ENCODE assay signal across 19 mouse cellular contexts in the genomic region with DNA sequence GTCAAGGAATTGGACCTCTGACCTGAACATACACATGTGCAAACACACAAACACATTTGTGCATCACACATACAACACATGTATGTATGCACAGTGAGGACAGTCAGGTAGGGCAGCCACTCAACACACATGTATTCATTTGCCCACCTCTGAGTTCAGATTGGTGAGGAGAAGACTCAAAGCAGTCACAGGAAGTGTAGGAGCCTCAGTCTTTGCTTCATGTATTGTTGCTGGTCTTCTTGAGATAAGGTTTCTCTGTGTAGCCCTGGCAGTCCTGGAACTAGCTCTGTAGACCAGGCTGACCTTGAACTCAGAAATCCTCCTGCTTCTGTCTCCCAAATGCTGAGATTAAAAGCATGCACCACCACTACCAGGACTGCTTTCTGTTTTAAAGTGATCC. TPM values are rescaled to one million over a fixed set of nuclear protein-coding genes. Genes with fewer than 3 reads are reported as not detected.
DNase-seq lines count a peak whose midpoint lies in the region; ATAC-seq and TF ChIP-seq lines count a peak whose summit lies in the region.
"Had no signal": no experiment of that assay in that cellular context is flagged by ENCODE, and none has a peak within 500 bp of the region (broad histone marks: within the 10 kb centered on the region; RNA-seq: fewer than 3 reads in every experiment).

No protein-coding gene starts in this region.

- no peak overlapping the region for H3K4me3 ChIP-seq in liver, embryonic 11.5 days (ENCODE audit: low read depth, low read length)
- peak overlapping the region; percentile 8; the same call in 1 of the 2 replicates for H3K4me3 ChIP-seq in liver, embryonic 12.5 days
- H3K4me3 ChIP-seq in liver, embryonic 15.5 days (replicated peaks): no peak overlapping the region
- no peak overlapping the region for H3K4me3 ChIP-seq in midbrain, postnatal 0 days (ENCODE audit: low read depth, low read length)
- H3K4me3 ChIP-seq: embryonic facial prominence, embryonic 12.5 days; forebrain, embryonic 13.5 days; heart, adult 2 months; heart, embryonic 12.5 days; hindbrain, embryonic 12.5 days had no signal

- no peak for TF ChIP-seq CTCF in midbrain, postnatal 0 days (IDR thresholded peaks at IDR 0.05)

- H3K27me3 ChIP-seq in liver, embryonic 11.5 days (replicated peaks; ENCODE audit: control insufficient read depth, insufficient read depth, low read length): no peaks in the 10 kb centered on the region
- no peaks in the 10 kb centered on the region for H3K27me3 ChIP-seq in liver, embryonic 12.5 days (replicated peaks)
- H3K27me3 ChIP-seq in liver, embryonic 15.5 days: no peaks in the 10 kb centered on the region
- no peaks in the 10 kb centered on the region for H3K27me3 ChIP-seq in midbrain, postnatal 0 days (ENCODE audit: insufficient read depth, low read length)
- H3K27me3 ChIP-seq: embryonic facial prominence, embryonic 12.5 days; forebrain, embryonic 13.5 days; heart, embryonic 12.5 days; hindbrain, embryonic 12.5 days had no signal

- DNase-seq in liver, embryonic 11.5 days (ENCODE audit: low spot score): no peak
- DNase-seq in liver: no peak
- DNase-seq in midbrain, postnatal 0 days (ENCODE audit: low spot score): no peak
- no peak for DNase-seq in layer of hippocampus, adult 9-11 months
- DNase-seq: adrenal gland, adult 8-10 months; adrenal gland, postnatal 36 days; cerebellum, adult 11-12 months; cerebellum, adult 9-10 months; cerebellum, postnatal 25 days; heart, adult 2 months; heart, postnatal 36 days had no signal

- H3K9ac ChIP-seq in liver, embryonic 11.5 days (ENCODE audit: low read depth, low read length): peak overlapping the region; percentile 41
- peak overlapping the region; percentile 75 for H3K9ac ChIP-seq in liver, embryonic 12.5 days
- H3K9ac ChIP-seq in liver, embryonic 15.5 days: peak overlapping the region; percentile 49
- H3K9ac ChIP-seq in midbrain, postnatal 0 days (replicated peaks; ENCODE audit: low read length, poor library complexity, severe bottlenecking): no peak overlapping the region
- H3K9ac ChIP-seq: embryonic facial prominence, embryonic 12.5 days; forebrain, embryonic 13.5 days; heart, embryonic 12.5 days; hindbrain, embryonic 12.5 days had no signal

- H3K9me3 ChIP-seq in liver, embryonic 11.5 days (ENCODE audit: control insufficient read depth, low read length): no peaks in the 10 kb centered on the region
- H3K9me3 ChIP-seq in liver, embryonic 12.5 days (replicated peaks): no peaks in the 10 kb centered on the region
- no peaks in the 10 kb centered on the region for H3K9me3 ChIP-seq in liver, embryonic 15.5 days (replicated peaks)
- H3K9me3 ChIP-seq in midbrain, postnatal 0 days (ENCODE audit: low read length): no peaks in the 10 kb centered on the region
- H3K9me3 ChIP-seq: embryonic facial prominence, embryonic 12.5 days; forebrain, embryonic 13.5 days; heart, embryonic 12.5 days; hindbrain, embryonic 12.5 days had no signal

- H3K4me1 ChIP-seq in liver, embryonic 11.5 days (replicated peaks; ENCODE audit: control insufficient read depth, insufficient read depth, low read length): peaks cover 72% of the 10 kb centered on the region
- peaks cover 100% of the 10 kb centered on the region for H3K4me1 ChIP-seq in liver, embryonic 12.5 days
- H3K4me1 ChIP-seq in liver, embryonic 15.5 days (replicated peaks): peaks cover 98% of the 10 kb centered on the region
- H3K4me1 ChIP-seq in midbrain, postnatal 0 days (ENCODE audit: insufficient read depth, low read length): no peaks in the 10 kb centered on the region
- H3K4me1 ChIP-seq: embryonic facial prominence, embryonic 12.5 days; hindbrain, embryonic 12.5 days had no signal

- peak overlapping the region; percentile 44 for H3K4me2 ChIP-seq in liver, embryonic 11.5 days
- H3K4me2 ChIP-seq in liver, embryonic 12.5 days: peak overlapping the region; percentile 69
- H3K4me2 ChIP-seq in liver, embryonic 15.5 days: peak overlapping the region; percentile 63
- no peak overlapping the region for H3K4me2 ChIP-seq in midbrain, postnatal 0 days (ENCODE audit: low read depth, low read length, poor library complexity, severe bottlenecking)
- H3K4me2 ChIP-seq: embryonic facial prominence, embryonic 12.5 days; forebrain, embryonic 13.5 days; heart, embryonic 12.5 days; hindbrain, embryonic 12.5 days had no signal

- H3K36me3 ChIP-seq in liver, embryonic 11.5 days (ENCODE audit: control insufficient read depth, insufficient read depth, low read length): no peaks in the 10 kb centered on the region
- H3K36me3 ChIP-seq in liver, embryonic 12.5 days: 0 out of 2 replicates have a peak, but pooled peaks cover 9% of the 10 kb centered on the region
- no peaks in the 10 kb centered on the region; the same call in 1 of the 2 replicates for H3K36me3 ChIP-seq in liver, embryonic 15.5 days (replicated peaks)
- no peaks in the 10 kb centered on the region for H3K36me3 ChIP-seq in midbrain, postnatal 0 days (ENCODE audit: insufficient read depth, low read length)
- H3K36me3 ChIP-seq: embryonic facial prominence, embryonic 12.5 days; heart, embryonic 12.5 days; hindbrain, embryonic 12.5 days had no signal

- peak overlapping the region; percentile 95; the same call in 1 of the 2 replicates for H3K27ac ChIP-seq in liver, embryonic 11.5 days (ENCODE audit: low read depth, low read length)
- peak overlapping the region; percentile 99 for H3K27ac ChIP-seq in liver, embryonic 12.5 days
- H3K27ac ChIP-seq in liver, embryonic 15.5 days (replicated peaks): peak overlapping the region; percentile 98
- H3K27ac ChIP-seq in midbrain, postnatal 0 days (ENCODE audit: low read depth, low read length): no peak overlapping the region
- H3K27ac ChIP-seq: embryonic facial prominence, embryonic 12.5 days; forebrain, embryonic 13.5 days; heart, adult 2 months; hindbrain, embryonic 12.5 days had no signal

- no peak for ATAC-seq in liver, embryonic 11.5 days (replicated peaks; ENCODE audit: low FRiP score)
- ATAC-seq in liver, embryonic 12.5 days: no peak
- no peak for ATAC-seq in liver, embryonic 15.5 days (ENCODE audit: insufficient read depth)
- no peak for ATAC-seq in midbrain, postnatal 0 days (ENCODE audit: low FRiP score)
- ATAC-seq: forebrain, embryonic 13.5 days; hindbrain, embryonic 16.5 days; inflammation-experienced regulatory T-cells, adult 6 months had no signal

RNA-seq across cellular contexts. Expression of gene Hectd4, which starts 21.2 kb away (rescaled TPM):
- polyA plus RNA-seq in liver, embryonic 11.5 days (2014; fragmentation: Nextera tagmentation; extraction: Ambion mirVana): 11.8 and 16.3 TPM in 2 replicates
- polyA plus RNA-seq in liver, embryonic 12.5 days (2016; fragmentation: Nextera tagmentation; extraction: Ambion mirVana): 13.3 and 14.4 TPM in 2 replicates
- polyA plus RNA-seq in liver, embryonic 15.5 days (2015; fragmentation: Nextera tagmentation; extraction: Ambion mirVana): 10.1 and 12.0 TPM in 2 replicates
- 141 and 153 TPM in 2 replicates for total RNA-seq in midbrain, postnatal 0 days (2014; rRNA removed)
- polyA plus RNA-seq in midbrain, postnatal 0 days (2015; fragmentation: Nextera tagmentation; extraction: Ambion mirVana): 16.4 and 17.9 TPM in 2 replicates

RNA-seq across cellular contexts. Expression of gene Rpl6, which starts 36.9 kb away (rescaled TPM):
- 959 and 1,036 TPM in 2 replicates for polyA plus RNA-seq in liver, embryonic 11.5 days (2014; fragmentation: Nextera tagmentation; extraction: Ambion mirVana)
- 590 and 602 TPM in 2 replicates for polyA plus RNA-seq in liver, embryonic 12.5 days (2016; fragmentation: Nextera tagmentation; extraction: Ambion mirVana)
- polyA plus RNA-seq in liver, embryonic 15.5 days (2015; fragmentation: Nextera tagmentation; extraction: Ambion mirVana): 294 and 338 TPM in 2 replicates
- 463 and 476 TPM in 2 replicates for total RNA-seq in midbrain, postnatal 0 days (2014; rRNA removed)
- polyA plus RNA-seq in midbrain, postnatal 0 days (2015; fragmentation: Nextera tagmentation; extraction: Ambion mirVana): 360 and 362 TPM in 2 replicates

RNA-seq across cellular contexts. Expression of gene Ptpn11, which starts 50.0 kb away (rescaled TPM):
- polyA plus RNA-seq in liver, embryonic 11.5 days (2014; fragmentation: Nextera tagmentation; extraction: Ambion mirVana): 21.5 TPM in 2 replicates
- 15.2 and 15.8 TPM in 2 replicates for polyA plus RNA-seq in liver, embryonic 12.5 days (2016; fragmentation: Nextera tagmentation; extraction: Ambion mirVana)
- 9.1 and 9.2 TPM in 2 replicates for polyA plus RNA-seq in liver, embryonic 15.5 days (2015; fragmentation: Nextera tagmentation; extraction: Ambion mirVana)
- total RNA-seq in midbrain, postnatal 0 days (2014; rRNA removed): 53.9 and 54.4 TPM in 2 replicates
- polyA plus RNA-seq in midbrain, postnatal 0 days (2015; fragmentation: Nextera tagmentation; extraction: Ambion mirVana): 23.1 and 24.8 TPM in 2 replicates
